Mouse (Mus musculus) erythroblast, embryonic 14.5 days (primary cell): Measurements from ENCODE around the gene Gm17304.

ENCODE experiments used
- GATA1 ChIP-seq: IDR thresholded peaks from 2 replicates; pipeline ENCODE4 v1.6.1; 2012; ENCODE audit warnings: low read length, inconsistent platforms, mixed read lengths
- TAL1 ChIP-seq: IDR thresholded peaks from 3 replicates; pipeline ENCODE4 v1.6.1; 2012; ENCODE audit warnings: low read length, inconsistent platforms, mixed read lengths

GRCm38 (mm10) chr5:106589670-106590069 is 19.2 kb upstream of the Gm17304 start:
- TF ChIP-seq TAL1 (no peak), GATA1 (no peak)
